Mouse (Mus musculus) liver, embryonic 13.5 days (tissue): ENCODE measurements around the gene Fbxo11. TPM values are rescaled to one million over a fixed set of nuclear protein-coding genes. Genes with fewer than 3 reads are reported as not detected.

Experiments used
- ATAC-seq: fragments of 200-750 bp; cut with Nextera tagmentation; 2 replicates; pipeline ENCODE4 v1.8.0; 2017; ENCODE audit warnings: low read depth, mild to moderate bottlenecking, moderate number of reproducible peaks, moderate library complexity
- DNase-seq: peaks from one replicate; pipeline ENCODE4 v3.0.0; 2022
- H3K27ac ChIP-seq: fragments of 300-500 bp; sonication (generic); 2 replicates; pipeline ENCODE4 v1.5.1; 2015; ENCODE audit warnings: moderate library complexity, mild to moderate bottlenecking, inconsistent platforms
- H3K27me3 ChIP-seq: fragments of 300-500 bp; sonication (generic); 2 replicates; pipeline ENCODE4 v1.6.1; 2015; ENCODE audit warnings: mild to moderate bottlenecking, inconsistent platforms
- H3K36me3 ChIP-seq: fragments of 300-500 bp; sonication (generic); 2 replicates; pipeline ENCODE4 v1.6.1; 2015; ENCODE audit warnings: mild to moderate bottlenecking, inconsistent platforms
- H3K4me1 ChIP-seq: fragments of 300-500 bp; sonication (generic); replicated peaks from 2 replicates; pipeline ENCODE4 v1.6.1; 2015; ENCODE audit warnings: inconsistent platforms
- H3K4me2 ChIP-seq: fragments of 300-500 bp; sonication (generic); 2 replicates; pipeline ENCODE4 v1.6.1; 2015; ENCODE audit warnings: inconsistent platforms, mild to moderate bottlenecking, moderate library complexity
- H3K4me3 ChIP-seq: fragments of 300-500 bp; sonication (generic); replicated peaks from 2 replicates; pipeline ENCODE4 v1.5.1; 2015; ENCODE audit warnings: mild to moderate bottlenecking, inconsistent platforms
- H3K9ac ChIP-seq: fragments of 300-500 bp; sonication (generic); 2 replicates; pipeline ENCODE4 v1.6.1; 2015; ENCODE audit warnings: mild to moderate bottlenecking, inconsistent platforms
- H3K9me3 ChIP-seq: fragments of 300-500 bp; sonication (generic); replicated peaks from 2 replicates; pipeline ENCODE4 v1.6.1; 2016; ENCODE audit warnings: inconsistent platforms
- WGBS: fragments of 180-500 bp; shearing (Covaris S2); methylation state at CpG from one replicate; pipeline ENCODE4 v1.1.7; 2015; ENCODE audit not compliant: insufficient replicate concordance; 5-methylcytosine and 5-hydroxymethylcytosine counted together
- polyA plus RNA-seq: library from polyadenylated mRNA; unstranded; fragments of >200 nt; fragmentation: Nextera tagmentation; extraction: Ambion mirVana; gene quantifications from 2 replicates; pipeline ENCODE4 v1.2.1, GENCODE M21; 2015

Fbxo11 gene
- polyA plus RNA-seq, 1 experiment from 2014 or later, result 3.0 TPM

GRCm38 (mm10) chr17:88065801-88066646 is 933 bp upstream of the Fbxo11 start:
- Histone ChIP-seq H3K9me3 (no peaks in the 10 kb centered on the region), H3K4me2 (peak overlapping the region; percentile 91), H3K36me3 (no peaks in the 10 kb centered on the region), H3K27ac (peak overlapping the region; percentile 98), H3K4me1 (peaks cover 30% of the 10 kb centered on the region), H3K27me3 (no peaks in the 10 kb centered on the region), H3K9ac (peak overlapping the region; percentile 99), H3K4me3 (peak overlapping the region; percentile 98)
- peak; percentile 92 for ATAC-seq
- DNase-seq, result peak; percentile 87
- under 1% methylated on average over 23 of the region's 57 CpGs for WGBS

GRCm38 (mm10) chr17:88064347-88065030 is 602 bp downstream of the Fbxo11 start:
- Histone ChIP-seq H3K4me3 (peak overlapping the region; percentile 98), H3K36me3 (0 out of 2 replicates have a peak, but pooled peaks cover 4% of the 10 kb centered on the region), H3K27me3 (no peaks in the 10 kb centered on the region), H3K9me3 (no peaks in the 10 kb centered on the region), H3K9ac (peak overlapping the region; percentile 99), H3K4me2 (peak overlapping the region; percentile 91), H3K4me1 (peaks cover 39% of the 10 kb centered on the region), H3K27ac (peak overlapping the region; percentile 98)
- DNase-seq, result peak; percentile 40
- ATAC-seq, result peak; percentile 63
- under 1% methylated on average over 33 of the region's 67 CpGs for WGBS

- Histone ChIP-seq H3K4me3 (peak overlapping the region; percentile 98), H3K4me2 (peak overlapping the region; percentile 91), H3K27ac (peak overlapping the region; percentile 98), H3K27me3 (no peaks in the 10 kb centered on the region), H3K9ac (peak overlapping the region; percentile 99), H3K4me1 (peaks cover 42% of the 10 kb centered on the region), H3K9me3 (no peaks in the 10 kb centered on the region), H3K36me3 (0 out of 2 replicates have a peak, but pooled peaks cover 4% of the 10 kb centered on the region)
- ATAC-seq (no peak), DNase-seq (peak; percentile 53)
- under 1% methylated on average over 23 of the region's 23 CpGs for WGBS
These were observed 1.1 kb downstream of the Fbxo11 start for GRCm38 (mm10) chr17:88063980-88064346.

GRCm38 (mm10) chr17:88062860-88063580 is 2.1 kb downstream of the Fbxo11 start:
- no peak overlapping the region; the same call in 1 of the 2 replicates for H3K27ac ChIP-seq
- H3K27me3 ChIP-seq, result no peaks in the 10 kb centered on the region
- peak overlapping the region; percentile 91 for H3K4me2 ChIP-seq
- H3K9me3 ChIP-seq, result no peaks in the 10 kb centered on the region
- H3K4me1 ChIP-seq, result peaks cover 49% of the 10 kb centered on the region
- H3K36me3 ChIP-seq, result 0 out of 2 replicates have a peak, but pooled peaks cover 4% of the 10 kb centered on the region
- ATAC-seq (no peak), DNase-seq (no peak)
- H3K4me3 ChIP-seq, result peak overlapping the region; percentile 98
- H3K9ac ChIP-seq, result peak overlapping the region; percentile 99
- 37% methylated on average over 8 of the region's 8 CpGs for WGBS

- Histone ChIP-seq H3K27ac (no peak overlapping the region), H3K36me3 (0 out of 2 replicates have a peak, but pooled peaks cover 4% of the 10 kb centered on the region), H3K9me3 (no peaks in the 10 kb centered on the region), H3K4me3 (no peak overlapping the region), H3K27me3 (no peaks in the 10 kb centered on the region), H3K4me2 (no peak overlapping the region), H3K9ac (no peak overlapping the region), H3K4me1 (peaks cover 52% of the 10 kb centered on the region)
- DNase-seq (no peak), ATAC-seq (no peak)
- 84% methylated on average over 3 of the region's 3 CpGs for WGBS
These were observed 3.1 kb downstream of the Fbxo11 start for GRCm38 (mm10) chr17:88061942-88062341.

- no peak for DNase-seq
- no peaks in the 10 kb centered on the region for H3K9me3 ChIP-seq
- ATAC-seq, result no peak
- no peaks in the 10 kb centered on the region for H3K27me3 ChIP-seq
- 0 out of 2 replicates have a peak overlapping the region, but pooled peaks have one; percentile 0 for H3K9ac ChIP-seq
- H3K4me2 ChIP-seq, result no peak overlapping the region
- 38% methylated on average over 2 of the region's 2 CpGs for WGBS
- H3K4me3 ChIP-seq, result no peak overlapping the region
- H3K4me1 ChIP-seq, result peaks cover 50% of the 10 kb centered on the region
- 0 out of 2 replicates have a peak, but pooled peaks cover 4% of the 10 kb centered on the region for H3K36me3 ChIP-seq
- H3K27ac ChIP-seq, result no peak overlapping the region
These were observed 6.8 kb downstream of the Fbxo11 start for GRCm38 (mm10) chr17:88058280-88058679.

GRCm38 (mm10) chr17:88057846-88058245 is 7.2 kb downstream of the Fbxo11 start:
- Histone ChIP-seq H3K4me1 (peaks cover 48% of the 10 kb centered on the region), H3K36me3 (0 out of 2 replicates have a peak, but pooled peaks cover 4% of the 10 kb centered on the region), H3K27me3 (no peaks in the 10 kb centered on the region), H3K9ac (no peak overlapping the region), H3K27ac (no peak overlapping the region), H3K4me2 (no peak overlapping the region), H3K9me3 (no peaks in the 10 kb centered on the region), H3K4me3 (no peak overlapping the region)
- 64% methylated on average over 1 of the region's 1 CpGs for WGBS
- ATAC-seq, result no peak
- no peak for DNase-seq

GRCm38 (mm10) chr17:88051679-88052078 is 13.4 kb downstream of the Fbxo11 start:
- H3K9me3 ChIP-seq, result no peaks in the 10 kb centered on the region

GRCm38 (mm10) chr17:88050892-88051291 is 14.2 kb downstream of the Fbxo11 start:
- DNase-seq, result no peak
- no peaks in the 10 kb centered on the region for H3K9me3 ChIP-seq
- no peak overlapping the region for H3K4me2 ChIP-seq
- H3K4me1 ChIP-seq, result peaks cover 22% of the 10 kb centered on the region
- H3K36me3 ChIP-seq, result no peaks in the 10 kb centered on the region
- no peak overlapping the region for H3K27ac ChIP-seq
- WGBS, result 54% methylated on average over 1 of the region's 1 CpGs
- H3K4me3 ChIP-seq, result no peak overlapping the region
- no peak for ATAC-seq
- H3K9ac ChIP-seq, result no peak overlapping the region
- H3K27me3 ChIP-seq, result no peaks in the 10 kb centered on the region

More at GRCm38 (mm10) chr17:88051679-88052078, 13.4 kb downstream of the Fbxo11 start:
- Histone ChIP-seq H3K4me2 (no peak overlapping the region), H3K4me3 (no peak overlapping the region), H3K27me3 (no peaks in the 10 kb centered on the region), H3K4me1 (peaks cover 29% of the 10 kb centered on the region), H3K9ac (no peak overlapping the region), H3K27ac (no peak overlapping the region), H3K36me3 (no peaks in the 10 kb centered on the region)
- ATAC-seq, result no peak
- WGBS, result 80% methylated on average over 4 of the region's 4 CpGs
- no peak for DNase-seq

GRCm38 (mm10) chr17:88050318-88050717 is 14.8 kb downstream of the Fbxo11 start:
- 70% methylated on average over 2 of the region's 2 CpGs for whole genome bisulfite sequencing
- DNase-seq, result no peak

More at GRCm38 (mm10) chr17:88050318-88050717, 14.8 kb downstream of the Fbxo11 start:
- no peaks in the 10 kb centered on the region for H3K9me3 ChIP-seq
- ATAC-seq, result no peak
- H3K4me3 ChIP-seq, result no peak overlapping the region
- H3K4me2 ChIP-seq, result no peak overlapping the region
- H3K4me1 ChIP-seq, result peaks cover 18% of the 10 kb centered on the region
- H3K27ac ChIP-seq, result no peak overlapping the region
- no peaks in the 10 kb centered on the region for H3K36me3 ChIP-seq
- no peak overlapping the region for H3K9ac ChIP-seq
- H3K27me3 ChIP-seq, result no peaks in the 10 kb centered on the region
